Comparison of ENCODE assay signal across 9 mouse cellular contexts in the genomic region with DNA sequence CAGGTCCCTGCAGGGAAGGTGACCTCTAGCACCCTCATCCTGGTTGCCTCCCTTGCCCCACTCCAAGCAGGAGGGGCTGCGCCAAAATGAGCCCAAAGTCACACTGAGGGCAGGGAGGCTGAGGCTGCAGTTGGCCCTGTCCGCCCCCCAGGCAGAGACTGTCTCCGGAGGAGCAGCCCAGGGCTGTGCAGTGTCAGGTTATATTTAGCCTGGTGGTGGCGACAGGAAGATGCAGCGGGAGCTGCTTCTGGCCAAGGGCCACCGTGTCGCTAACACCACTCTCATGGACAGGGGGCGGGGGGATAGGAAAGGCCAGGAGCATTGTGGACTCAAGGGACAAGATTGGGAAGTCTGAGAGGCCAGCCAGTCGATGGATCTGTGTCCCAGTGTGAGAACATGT. TPM values are rescaled to one million over a fixed set of nuclear protein-coding genes. Genes with fewer than 3 reads are reported as not detected.
DNase-seq lines count a peak whose midpoint lies in the region; ATAC-seq and TF ChIP-seq lines count a peak whose summit lies in the region.
"Had no signal": no experiment of that assay in that cellular context is flagged by ENCODE, and none has a peak within 500 bp of the region (broad histone marks: within the 10 kb centered on the region; RNA-seq: fewer than 3 reads in every experiment).

No protein-coding gene starts in this region.

- peak; percentile 54 for DNase-seq in cerebellum, adult 9-11 months
- no peak for DNase-seq in cerebellum, adult 9-10 months
- DNase-seq in hindbrain, postnatal 0 days (ENCODE audit: low spot score), result no peak
- DNase-seq in spleen, adult 12 weeks (ENCODE audit: low spot score), result no peak
- DNase-seq in right cerebral cortex, adult 2 months (ENCODE audit: low spot score in 2 of 2), result no peak

- peaks cover 55% of the 10 kb centered on the region for H3K4me1 ChIP-seq in midbrain, embryonic 13.5 days (replicated peaks)
- no peaks in the 10 kb centered on the region for H3K4me1 ChIP-seq in midbrain, embryonic 15.5 days
- H3K4me1 ChIP-seq in hindbrain, postnatal 0 days (ENCODE audit: insufficient read depth, low read length), result 0 out of 2 replicates have a peak, but pooled peaks cover 2% of the 10 kb centered on the region
- peaks cover 30% of the 10 kb centered on the region for H3K4me1 ChIP-seq in olfactory bulb, adult 2 months (ENCODE audit: control insufficient read depth, insufficient read depth, low read length)

- H3K9me3 ChIP-seq in midbrain, embryonic 13.5 days, result no peaks in the 10 kb centered on the region
- no peaks in the 10 kb centered on the region for H3K9me3 ChIP-seq in midbrain, embryonic 15.5 days
- H3K9me3 ChIP-seq in hindbrain, postnatal 0 days (ENCODE audit: low read length), result no peaks in the 10 kb centered on the region

- peaks cover 14% of the 10 kb centered on the region for H3K36me3 ChIP-seq in midbrain, embryonic 13.5 days
- H3K36me3 ChIP-seq in midbrain, embryonic 15.5 days (replicated peaks), result 0 out of 2 replicates have a peak, but pooled peaks cover 3% of the 10 kb centered on the region
- no peaks in the 10 kb centered on the region for H3K36me3 ChIP-seq in hindbrain, postnatal 0 days (ENCODE audit: insufficient read depth, low read length)

- no peak for TF ChIP-seq POLR2A in olfactory bulb, adult 2 months (IDR thresholded peaks at IDR 0.05; ENCODE audit: insufficient read depth, low read depth, low read length)

- H3K4me3 ChIP-seq in midbrain, embryonic 13.5 days (replicated peaks), result no peak overlapping the region
- H3K4me3 ChIP-seq in midbrain, embryonic 15.5 days, result no peak overlapping the region
- no peak overlapping the region for H3K4me3 ChIP-seq in hindbrain, postnatal 0 days (ENCODE audit: low read length)
- H3K4me3 ChIP-seq in olfactory bulb, adult 2 months (ENCODE audit: insufficient read depth, low read depth, low read length), result no peak overlapping the region

- 36% methylated on average over 9 of the region's 9 CpGs for WGBS in midbrain, embryonic 13.5 days
- 37% methylated on average over 9 of the region's 9 CpGs for WGBS in midbrain, embryonic 15.5 days
- WGBS in hindbrain, postnatal 0 days, result 30% methylated on average over 9 of the region's 9 CpGs
- 29% methylated on average over 9 of the region's 9 CpGs for WGBS in olfactory bulb, adult 2 months

- 0 out of 2 replicates have a peak overlapping the region, but pooled peaks have one; percentile 25 for H3K9ac ChIP-seq in midbrain, embryonic 13.5 days (replicated peaks)
- no peak overlapping the region for H3K9ac ChIP-seq in midbrain, embryonic 15.5 days
- no peak overlapping the region for H3K9ac ChIP-seq in hindbrain, postnatal 0 days (replicated peaks; ENCODE audit: low read length)

- H3K27me3 ChIP-seq in midbrain, embryonic 13.5 days, result no peaks in the 10 kb centered on the region
- no peaks in the 10 kb centered on the region for H3K27me3 ChIP-seq in midbrain, embryonic 15.5 days (replicated peaks)
- no peaks in the 10 kb centered on the region for H3K27me3 ChIP-seq in hindbrain, postnatal 0 days (ENCODE audit: insufficient read depth, low read length)

- H3K27ac ChIP-seq in midbrain, embryonic 13.5 days, result peak overlapping the region; percentile 15; the same call in 1 of the 2 replicates
- no peak overlapping the region for H3K27ac ChIP-seq in midbrain, embryonic 15.5 days
- no peak overlapping the region for H3K27ac ChIP-seq in hindbrain, postnatal 0 days
- peak overlapping the region; percentile 78 for H3K27ac ChIP-seq in olfactory bulb, adult 2 months (ENCODE audit: insufficient read depth, low read depth, low read length)

- no peak overlapping the region for H3K4me2 ChIP-seq in midbrain, embryonic 13.5 days (replicated peaks)
- H3K4me2 ChIP-seq in midbrain, embryonic 15.5 days, result no peak overlapping the region
- H3K4me2 ChIP-seq in hindbrain, postnatal 0 days (ENCODE audit: low read depth, low read length), result no peak overlapping the region

- peak; percentile 43; the same call in 1 of the 2 replicates for ATAC-seq in midbrain, embryonic 13.5 days
- no peak for ATAC-seq in midbrain, embryonic 15.5 days (replicated peaks)
- ATAC-seq in hindbrain, postnatal 0 days, result no peak

- TF ChIP-seq CTCF in hindbrain, postnatal 0 days (IDR thresholded peaks at IDR 0.05; ENCODE audit: low read depth), result peak; percentile 47
- TF ChIP-seq CTCF in olfactory bulb, adult 2 months (IDR thresholded peaks at IDR 0.05; ENCODE audit: insufficient read depth, low read depth, low read length), result no peak

RNA-seq across cellular contexts. Expression of gene Kcnh2, which starts 14.0 kb away (rescaled TPM):
- polyA plus RNA-seq in midbrain, embryonic 13.5 days (2015; fragmentation: Nextera tagmentation; extraction: Ambion mirVana), result 9.0 and 10.3 TPM in 2 replicates
- polyA plus RNA-seq in midbrain, embryonic 15.5 days (2015; fragmentation: Nextera tagmentation; extraction: Ambion mirVana), result 11.8 and 13.9 TPM in 2 replicates
- 55.9 and 70.5 TPM in 2 replicates for total RNA-seq in hindbrain, postnatal 0 days (2014; rRNA removed)
- 10.8 and 11.5 TPM in 2 replicates for polyA plus RNA-seq in hindbrain, postnatal 0 days (2015; fragmentation: Nextera tagmentation; extraction: Ambion mirVana)
- polyA plus RNA-seq in olfactory bulb, adult 2 months (2012; ENCODE audit: insufficient read depth, insufficient read length, low replicate concordance, missing spikeins), result not detected in 2 replicates

RNA-seq across cellular contexts. Expression of gene Nos3, which starts 27.2 kb away (rescaled TPM):
- 7.0 and 7.8 TPM in 2 replicates for polyA plus RNA-seq in midbrain, embryonic 13.5 days (2015; fragmentation: Nextera tagmentation; extraction: Ambion mirVana)
- 10.9 and 11.9 TPM in 2 replicates for polyA plus RNA-seq in midbrain, embryonic 15.5 days (2015; fragmentation: Nextera tagmentation; extraction: Ambion mirVana)
- total RNA-seq in hindbrain, postnatal 0 days (2014; rRNA removed), result 8.7 and 13.3 TPM in 2 replicates
- 7.2 and 7.4 TPM in 2 replicates for polyA plus RNA-seq in hindbrain, postnatal 0 days (2015; fragmentation: Nextera tagmentation; extraction: Ambion mirVana)
- polyA plus RNA-seq in olfactory bulb, adult 2 months (2012; ENCODE audit: insufficient read depth, insufficient read length, low replicate concordance, missing spikeins), result not detected in 2 replicates
- total RNA-seq: neutrophil, adult 5-6 weeks had no signal

RNA-seq across cellular contexts. Expression of gene Atg9b, which starts 54.6 kb away (rescaled TPM):
- polyA plus RNA-seq in midbrain, embryonic 13.5 days (2015; fragmentation: Nextera tagmentation; extraction: Ambion mirVana), result 0.39 and 0.69 TPM in 2 replicates
- 2.3 and 2.9 TPM in 2 replicates for polyA plus RNA-seq in midbrain, embryonic 15.5 days (2015; fragmentation: Nextera tagmentation; extraction: Ambion mirVana)
- 8.8 and 9.8 TPM in 2 replicates for total RNA-seq in hindbrain, postnatal 0 days (2014; rRNA removed)
- 5.1 and 6.1 TPM in 2 replicates for polyA plus RNA-seq in hindbrain, postnatal 0 days (2015; fragmentation: Nextera tagmentation; extraction: Ambion mirVana)
- not detected in 2 replicates for polyA plus RNA-seq in olfactory bulb, adult 2 months (2012; ENCODE audit: insufficient read depth, insufficient read length, low replicate concordance, missing spikeins)
- total RNA-seq: neutrophil, adult 5-6 weeks had no signal

RNA-seq across cellular contexts. Expression of gene Abcb8, which starts 56.1 kb away (rescaled TPM):
- polyA plus RNA-seq in midbrain, embryonic 13.5 days (2015; fragmentation: Nextera tagmentation; extraction: Ambion mirVana), result 50.2 and 51.5 TPM in 2 replicates
- polyA plus RNA-seq in midbrain, embryonic 15.5 days (2015; fragmentation: Nextera tagmentation; extraction: Ambion mirVana), result 57.1 and 60.0 TPM in 2 replicates
- total RNA-seq in hindbrain, postnatal 0 days (2014; rRNA removed), result 63.2 and 90.6 TPM in 2 replicates
- polyA plus RNA-seq in hindbrain, postnatal 0 days (2015; fragmentation: Nextera tagmentation; extraction: Ambion mirVana), result 41.9 and 43.5 TPM in 2 replicates
- not detected in 2 replicates for polyA plus RNA-seq in olfactory bulb, adult 2 months (2012; ENCODE audit: insufficient read depth, insufficient read length, low replicate concordance, missing spikeins)

Comparison
In these comparisons a context has a peak if more than half of its experiments do, and no peak if none do; other contexts are left out.
1. H3K27ac ChIP-seq: peak in midbrain, embryonic 13.5 days (single experiment) and olfactory bulb, adult 2 months (single experiment); none in midbrain, embryonic 15.5 days (single experiment) and hindbrain, postnatal 0 days (single experiment).